In the genomic region with DNA sequence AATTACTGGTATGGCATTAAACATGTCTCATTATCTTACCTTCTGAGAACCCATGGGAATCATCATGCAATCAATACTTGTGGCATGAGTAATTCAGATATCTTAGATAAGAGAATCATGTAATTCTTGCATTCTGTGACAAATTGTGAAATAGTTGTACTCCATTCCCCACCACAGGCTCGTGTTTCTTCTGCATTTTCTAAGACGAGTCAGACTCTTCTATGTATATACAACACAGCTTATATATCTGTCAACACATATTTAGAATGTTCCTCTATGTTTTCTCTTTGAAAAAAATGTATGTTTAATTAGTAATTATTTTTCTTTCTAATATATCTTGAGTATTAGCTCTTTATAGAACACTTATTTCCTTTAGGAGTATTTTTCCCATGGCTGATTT, we compare ENCODE assay signal across 25 mouse cellular contexts.
"Had no signal": no experiment of that assay in that cellular context is flagged by ENCODE, and none has a peak within 500 bp of the region (broad histone marks: within the 10 kb centered on the region; RNA-seq: fewer than 3 reads in every experiment).

No protein-coding gene starts in this region.

- H3K36me3 ChIP-seq: heart, embryonic 13.5 days; heart, embryonic 15.5 days; hindbrain, embryonic 13.5 days; hindbrain, embryonic 15.5 days; kidney, embryonic 15.5 days; limb, embryonic 13.5 days; limb, embryonic 15.5 days had no signal

- H3K9me3 ChIP-seq: heart, embryonic 13.5 days; heart, embryonic 15.5 days; hindbrain, embryonic 13.5 days; hindbrain, embryonic 15.5 days; kidney, embryonic 15.5 days; limb, embryonic 13.5 days; limb, embryonic 15.5 days had no signal

- ATAC-seq: hindbrain, postnatal 0 days; intestine, embryonic 16.5 days had no signal

- DNase-seq: gastrocnemius, adult 2 months; gastrocnemius, postnatal 10 days; gastrocnemius, postnatal 25 days; heart, adult 2 months; heart, postnatal 14 days; heart, postnatal 36 days; kidney, adult 11 months; kidney, adult 2 months; kidney, adult 9 months; kidney, postnatal 14 days; kidney, postnatal 36 days; layer of hippocampus, adult 9-11 months; layer of hippocampus, postnatal 36 days; left cerebral cortex, postnatal 4 days had no signal

- H3K9ac ChIP-seq: heart, embryonic 13.5 days; heart, embryonic 15.5 days; hindbrain, embryonic 13.5 days; hindbrain, embryonic 15.5 days; kidney, embryonic 15.5 days; limb, embryonic 13.5 days; limb, embryonic 15.5 days had no signal

- H3K4me1 ChIP-seq: heart, embryonic 15.5 days; hindbrain, embryonic 13.5 days; hindbrain, embryonic 15.5 days; kidney, embryonic 15.5 days; limb, embryonic 13.5 days; limb, embryonic 15.5 days had no signal

- H3K4me3 ChIP-seq: gastrocnemius, adult 2 months; heart, adult 2 months; heart, embryonic 13.5 days; heart, embryonic 15.5 days; hindbrain, embryonic 13.5 days; hindbrain, embryonic 15.5 days; kidney, embryonic 15.5 days; limb, embryonic 13.5 days; limb, embryonic 15.5 days had no signal

- H3K27ac ChIP-seq: gastrocnemius, adult 2 months; heart, adult 2 months; heart, embryonic 13.5 days; heart, embryonic 15.5 days; hindbrain, embryonic 13.5 days; hindbrain, embryonic 15.5 days; hindbrain, postnatal 0 days; kidney, embryonic 15.5 days; kidney, postnatal 0 days; limb, embryonic 13.5 days; limb, embryonic 15.5 days had no signal

- H3K4me2 ChIP-seq: heart, embryonic 11.5 days; heart, embryonic 13.5 days; heart, embryonic 15.5 days; hindbrain, embryonic 13.5 days; hindbrain, embryonic 15.5 days; kidney, embryonic 15.5 days; limb, embryonic 13.5 days; limb, embryonic 15.5 days had no signal

- H3K27me3 ChIP-seq: heart, embryonic 13.5 days; heart, embryonic 15.5 days; hindbrain, embryonic 13.5 days; hindbrain, embryonic 15.5 days; kidney, embryonic 15.5 days; limb, embryonic 13.5 days; limb, embryonic 15.5 days had no signal
